Mouse (Mus musculus) heart, embryonic 14.5 days (tissue): ENCODE data around the gene Col3a1. TPM values are rescaled to one million over a fixed set of nuclear protein-coding genes. Genes with fewer than 3 reads are reported as not detected.

Experiments used
- ATAC-seq: fragments of 200-750 bp; cut with Nextera tagmentation; 2 replicates; pipeline ENCODE4 v1.8.0; 2017; ENCODE audit warnings: low read depth, moderate TSS enrichment; ENCODE audit not compliant: insufficient number of reproducible peaks, insufficient read depth, low FRiP score
- H3K27ac ChIP-seq, 2 experiments: fragments of 200-500 bp in 1 of 2; fragments of 300-500 bp in 1 of 2; sonication (generic) in 1 of 2; replicated peaks in 1 of 2; 2 replicates each; pipeline ENCODE4 v1.5.1; 2012 to 2014; ENCODE audit warnings: low read depth in 2 of 2, low read length in 2 of 2, control low read depth in 1 of 2, mild to moderate bottlenecking in 1 of 2, mixed read lengths in 1 of 2; ENCODE audit not compliant: control insufficient read depth in 1 of 2, insufficient read depth in 1 of 2
- H3K27me3 ChIP-seq: fragments of 300-500 bp; sonication (generic); 2 replicates; pipeline ENCODE4 v1.6.1; 2014; ENCODE audit warnings: mild to moderate bottlenecking, low read length, control low read depth; ENCODE audit not compliant: control insufficient read depth, insufficient read depth
- H3K36me3 ChIP-seq: fragments of 300-500 bp; sonication (generic); 2 replicates; pipeline ENCODE4 v1.6.1; 2014; ENCODE audit warnings: mild to moderate bottlenecking, control low read depth, low read length, mixed read lengths; ENCODE audit not compliant: control insufficient read depth, insufficient read depth
- H3K4me1 ChIP-seq, 2 experiments: fragments of 200-500 bp in 1 of 2; fragments of 300-500 bp in 1 of 2; sonication (generic) in 1 of 2; 2 replicates each; pipeline ENCODE4 v1.6.1; 2012 to 2014; ENCODE audit warnings: low read length in 2 of 2, control low read depth in 1 of 2, mixed read lengths in 1 of 2; ENCODE audit not compliant: control insufficient read depth in 2 of 2, insufficient read depth in 2 of 2
- H3K4me2 ChIP-seq: fragments of 300-500 bp; sonication (generic); 2 replicates; pipeline ENCODE4 v1.6.1; 2014; ENCODE audit warnings: mild to moderate bottlenecking, low read length
- H3K4me3 ChIP-seq, 2 experiments: fragments of 200-500 bp in 1 of 2; fragments of 300-500 bp in 1 of 2; sonication (generic) in 1 of 2; 2 replicates each; pipeline ENCODE4 v1.5.1; 2012 to 2014; ENCODE audit warnings: low read length in 2 of 2, mild to moderate bottlenecking in 2 of 2, control low read depth in 1 of 2, low read depth in 1 of 2, moderate library complexity in 1 of 2; ENCODE audit not compliant: control insufficient read depth in 1 of 2, insufficient read depth in 1 of 2
- H3K9ac ChIP-seq: fragments of 300-500 bp; sonication (generic); 2 replicates; pipeline ENCODE4 v1.6.1; 2014; ENCODE audit warnings: mild to moderate bottlenecking, low read length
- H3K9me3 ChIP-seq: fragments of 300-500 bp; sonication (generic); 2 replicates; pipeline ENCODE4 v1.6.1; 2016; ENCODE audit warnings: low read length, control low read depth; ENCODE audit not compliant: control insufficient read depth
- WGBS: fragments of 180-500 bp; shearing (Covaris S2); extraction: QIAGEN DNeasy Blood & Tissue Kit; methylation state at CpG from one replicate; pipeline ENCODE4 v1.1.7; 2014; 5-methylcytosine and 5-hydroxymethylcytosine counted together
- polyA plus RNA-seq: library from polyadenylated mRNA; unstranded; fragments of >200 nt; fragmentation: Nextera tagmentation; extraction: Ambion mirVana; gene quantifications from 2 replicates; pipeline ENCODE4 v1.2.1, GENCODE M21; 2014

Gene Col3a1
- polyA plus RNA-seq: 784 and 972 TPM in 2 replicates

DNA sequence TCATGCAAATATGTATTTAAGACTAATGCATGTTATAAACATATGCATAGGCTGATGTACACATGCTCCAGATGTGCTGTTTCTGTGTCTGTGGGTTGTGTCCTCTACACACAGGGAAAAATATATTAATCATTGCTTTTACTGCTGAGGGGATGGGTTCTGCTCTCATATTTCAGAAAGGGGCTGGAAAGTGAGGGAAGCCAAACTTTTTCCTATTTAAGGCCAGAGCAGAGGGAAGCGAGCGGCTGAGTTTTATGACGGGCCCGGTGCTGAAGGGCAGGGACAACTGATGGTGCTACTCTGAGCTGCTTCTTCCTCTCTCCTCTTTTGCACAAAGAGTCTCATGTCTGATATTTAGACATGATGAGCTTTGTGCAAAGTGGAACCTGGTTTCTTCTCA lies at the start of gene Col3a1:
TSS of gene Col3a1 (plus strand) at position 151 of the 400 bp plus-strand sequence.
- peak within 1 kb of the TSS; percentile 75 to 85 for H3K27ac ChIP-seq
- peak within 1 kb of the TSS; percentile 31 to 41; a peak in 3 of 4 replicates for H3K4me3 ChIP-seq
- H3K36me3 ChIP-seq: no peaks in the 10 kb centered on the region
- no peaks in the 10 kb centered on the region for H3K4me1 ChIP-seq
- no peaks in the 10 kb centered on the region for H3K9me3 ChIP-seq
- ATAC-seq: peak; percentile 26; the same call in 1 of the 2 replicates
- no peaks in the 10 kb centered on the region for H3K27me3 ChIP-seq
- peak within 1 kb of the TSS; percentile 38 for H3K4me2 ChIP-seq
- whole genome bisulfite sequencing: 54% methylated on average over 4 of the region's 4 CpGs
- peak within 1 kb of the TSS; percentile 73 for H3K9ac ChIP-seq

DNA sequence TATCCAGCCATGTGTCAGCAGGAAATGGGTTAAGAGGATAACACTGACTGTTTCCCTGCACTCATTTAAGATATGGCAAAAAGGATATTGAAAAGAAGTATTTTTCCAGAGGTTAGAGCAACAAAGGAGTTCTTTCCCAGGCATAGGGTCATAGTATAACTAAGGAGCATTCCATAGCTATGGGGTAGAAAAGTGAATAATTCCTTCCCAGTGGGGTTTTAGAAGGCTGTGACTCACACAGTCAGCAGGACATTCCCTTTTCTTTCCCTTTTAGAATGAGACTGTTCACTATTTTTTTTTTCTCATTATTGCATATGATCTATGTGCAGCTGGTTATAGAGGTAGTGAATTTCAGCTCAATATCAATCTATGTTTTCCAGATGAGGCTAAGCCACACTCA lies 41.9 kb upstream of the Col3a1 start:
- H3K9me3 ChIP-seq: no peaks in the 10 kb centered on the region

DNA sequence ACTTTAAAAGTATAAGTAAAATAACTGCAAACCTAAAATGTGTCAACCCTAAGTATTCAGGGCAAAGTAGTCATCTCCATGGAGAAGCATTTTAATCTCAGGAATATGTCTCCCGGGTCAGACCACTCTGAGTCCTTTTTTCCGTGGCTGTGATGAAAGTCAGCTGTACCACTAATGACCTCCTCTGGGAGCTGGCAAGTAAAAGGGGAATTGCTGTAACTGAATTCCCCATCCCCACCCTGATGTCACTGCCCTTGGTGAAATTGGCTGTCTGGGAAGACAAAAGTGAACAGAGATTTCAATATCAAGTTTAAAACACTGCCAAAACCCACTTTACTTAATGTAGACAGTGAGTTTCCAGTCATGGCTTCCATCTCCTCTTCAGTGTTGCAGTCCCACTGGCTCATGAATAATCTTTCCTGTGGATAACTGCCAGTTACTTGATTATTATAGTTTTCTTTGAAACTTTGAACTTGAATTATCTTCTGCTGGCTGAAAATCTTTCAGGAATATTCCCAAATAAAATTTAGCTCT lies 35.3 kb upstream of the Col3a1 start:
- H3K27ac ChIP-seq: no peak overlapping the region; a peak in 1 of 4 replicates
- 36% methylated on average over 2 of the region's 2 CpGs for WGBS
- no peak overlapping the region for H3K4me3 ChIP-seq
- no peak overlapping the region for H3K4me2 ChIP-seq
- no peaks in the 10 kb centered on the region for H3K4me1 ChIP-seq
- H3K36me3 ChIP-seq: no peaks in the 10 kb centered on the region
- no peak overlapping the region for H3K9ac ChIP-seq
- H3K27me3 ChIP-seq: no peaks in the 10 kb centered on the region
- no peak for ATAC-seq
- H3K9me3 ChIP-seq: no peaks in the 10 kb centered on the region

More for the DNA sequence above, 41.9 kb upstream of the Col3a1 start:
- ATAC-seq: no peak
- H3K4me3 ChIP-seq: no peak overlapping the region
- H3K4me2 ChIP-seq: no peak overlapping the region
- no peak overlapping the region for H3K27ac ChIP-seq
- no peaks in the 10 kb centered on the region for H3K27me3 ChIP-seq
- no peak overlapping the region for H3K9ac ChIP-seq
- no peaks in the 10 kb centered on the region for H3K36me3 ChIP-seq
- no peaks in the 10 kb centered on the region for H3K4me1 ChIP-seq

DNA sequence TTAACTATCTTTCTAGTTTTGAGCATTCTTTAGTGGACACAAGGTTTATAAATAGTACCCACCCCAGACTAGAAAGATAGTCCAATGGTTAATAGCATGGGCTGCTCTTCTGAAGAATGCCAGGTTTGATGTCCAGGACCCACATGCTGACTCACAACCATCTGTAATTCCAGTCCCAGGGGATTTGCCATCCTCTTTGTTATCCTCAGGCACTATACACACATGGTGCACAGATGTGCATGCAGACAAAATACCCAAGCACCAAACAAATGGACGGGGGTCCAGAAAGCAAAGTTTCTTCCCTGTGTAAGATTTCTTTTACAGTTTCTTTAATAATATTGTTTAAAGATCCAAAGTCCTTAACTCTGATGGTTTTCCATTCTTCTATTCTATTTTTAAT lies 23.4 kb upstream of the Col3a1 start:
- WGBS: 78% methylated on average over 1 of the region's 1 CpGs
- Histone ChIP-seq H3K9ac (no peak overlapping the region), H3K27me3 (no peaks in the 10 kb centered on the region), H3K36me3 (no peaks in the 10 kb centered on the region), H3K27ac (no peak overlapping the region), H3K4me3 (no peak overlapping the region), H3K9me3 (no peaks in the 10 kb centered on the region), H3K4me2 (no peak overlapping the region), H3K4me1 (no peaks in the 10 kb centered on the region)
- no peak for ATAC-seq

DNA sequence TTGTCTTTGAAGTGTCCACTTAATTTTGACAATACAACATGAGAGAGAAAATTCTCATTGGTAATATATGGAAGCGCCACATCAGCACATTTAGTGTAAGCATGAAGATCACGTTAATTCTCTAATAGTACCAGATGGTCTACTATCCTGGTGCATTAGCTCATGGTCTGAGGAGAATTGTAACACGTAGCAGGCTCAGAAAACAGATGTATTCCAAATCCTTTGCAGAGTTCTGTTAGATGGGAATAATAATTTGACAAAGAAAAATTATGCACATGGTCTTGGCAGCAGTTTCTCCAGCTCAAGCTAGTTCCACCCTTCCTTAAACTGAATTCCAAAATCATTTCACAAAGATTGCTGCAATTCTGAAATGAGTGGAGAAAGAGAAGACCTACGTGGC lies 21.3 kb upstream of the Col3a1 start:
- Histone ChIP-seq H3K4me3 (no peak overlapping the region), H3K9me3 (no peaks in the 10 kb centered on the region), H3K4me2 (no peak overlapping the region), H3K4me1 (no peaks in the 10 kb centered on the region), H3K9ac (no peak overlapping the region), H3K27me3 (no peaks in the 10 kb centered on the region), H3K36me3 (no peaks in the 10 kb centered on the region), H3K27ac (no peak overlapping the region)
- no peak for ATAC-seq
- 65% methylated on average over 4 of the region's 4 CpGs for whole genome bisulfite sequencing

DNA sequence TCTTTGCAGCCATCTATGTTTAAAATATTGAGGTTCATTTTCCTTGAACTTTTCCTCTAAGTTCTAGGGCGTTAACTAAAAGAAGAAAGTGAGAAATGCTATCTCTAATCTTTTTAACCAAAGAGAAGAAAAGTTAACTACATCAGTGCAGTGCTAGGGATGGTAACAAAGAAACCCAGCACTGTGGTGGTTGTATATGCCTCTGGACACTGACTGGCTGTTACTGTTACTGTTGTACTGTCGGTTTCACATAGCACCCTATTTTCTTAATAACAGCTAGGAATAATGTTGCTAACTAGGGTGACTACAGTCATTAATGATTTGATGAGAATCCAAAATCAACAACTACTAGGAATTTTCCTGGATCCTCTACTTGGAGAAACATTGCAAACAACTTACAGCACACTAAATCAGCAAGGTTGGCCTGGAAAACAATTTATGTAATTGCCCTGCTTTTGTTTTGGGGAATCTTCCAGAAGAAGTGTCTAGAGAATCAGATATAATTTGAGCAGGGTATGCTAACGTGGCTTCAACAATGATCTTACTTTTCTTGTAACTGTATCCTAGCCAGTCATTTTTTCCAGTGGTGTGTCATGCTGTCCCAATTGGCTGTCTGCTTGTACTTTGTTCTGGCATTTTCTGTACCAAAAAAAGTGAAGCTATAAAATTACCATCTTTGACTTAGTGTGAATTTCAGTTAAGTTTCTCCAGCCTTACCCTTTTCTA lies 11.8 kb upstream of the Col3a1 start:
- H3K9ac ChIP-seq: no peak overlapping the region
- H3K27ac ChIP-seq: no peak overlapping the region
- 64% methylated on average over 3 of the region's 3 CpGs for WGBS
- ATAC-seq: no peak
- no peaks in the 10 kb centered on the region for H3K36me3 ChIP-seq
- no peaks in the 10 kb centered on the region for H3K9me3 ChIP-seq
- no peaks in the 10 kb centered on the region for H3K4me1 ChIP-seq
- no peaks in the 10 kb centered on the region for H3K27me3 ChIP-seq
- H3K4me3 ChIP-seq: no peak overlapping the region
- H3K4me2 ChIP-seq: no peak overlapping the region

DNA sequence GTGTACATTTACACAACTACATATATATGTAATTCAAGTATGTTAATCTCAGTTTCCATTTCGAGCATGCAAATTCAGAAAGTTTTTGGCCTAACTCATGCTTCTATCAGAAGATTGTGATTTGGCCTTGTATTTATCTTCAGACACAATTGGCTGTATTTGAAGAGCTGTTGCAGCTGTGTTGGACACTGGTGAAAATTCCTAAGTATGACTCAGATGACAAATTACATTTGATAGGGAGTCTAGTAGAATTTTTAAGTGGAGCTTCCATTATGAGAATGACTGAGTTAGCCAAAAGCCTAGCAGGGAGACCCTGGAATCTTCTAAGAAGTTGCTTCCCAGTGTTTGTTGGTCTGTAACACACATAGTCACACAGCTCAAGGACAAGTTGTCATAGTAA lies 7.1 kb upstream of the Col3a1 start:
- no peaks in the 10 kb centered on the region for H3K9me3 ChIP-seq
- no peak overlapping the region for H3K4me2 ChIP-seq
- no peaks in the 10 kb centered on the region for H3K4me1 ChIP-seq
- H3K27me3 ChIP-seq: no peaks in the 10 kb centered on the region
- no peak overlapping the region for H3K9ac ChIP-seq
- H3K36me3 ChIP-seq: no peaks in the 10 kb centered on the region
- H3K27ac ChIP-seq: no peak overlapping the region
- ATAC-seq: no peak
- H3K4me3 ChIP-seq: no peak overlapping the region
- WGBS: 57% methylated on average over 1 of the region's 1 CpGs

DNA sequence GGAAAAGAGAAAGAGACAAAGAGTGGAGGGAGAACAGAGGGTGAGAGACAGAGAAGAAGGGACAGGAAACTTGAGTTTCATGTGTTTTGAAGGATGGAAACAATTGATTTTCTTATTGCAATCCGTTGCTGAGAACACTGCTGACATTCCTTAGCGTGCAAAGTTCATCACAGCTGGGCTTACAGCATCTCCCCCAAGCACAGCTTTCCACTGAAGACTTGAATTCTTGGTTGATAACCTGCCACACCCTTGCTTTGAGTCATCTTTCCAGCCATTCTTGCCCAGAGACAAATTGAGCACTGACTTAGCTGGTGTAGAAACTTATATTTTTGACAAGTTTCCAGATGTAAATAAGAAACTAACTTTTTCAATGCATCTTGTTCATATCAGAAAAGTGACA lies 2.3 kb upstream of the Col3a1 start:
- no peaks in the 10 kb centered on the region for H3K9me3 ChIP-seq
- H3K27ac ChIP-seq: no peak overlapping the region
- 38% methylated on average over 2 of the region's 2 CpGs for WGBS
- H3K4me1 ChIP-seq: no peaks in the 10 kb centered on the region
- no peak overlapping the region for H3K9ac ChIP-seq
- H3K36me3 ChIP-seq: no peaks in the 10 kb centered on the region
- no peak for ATAC-seq
- H3K27me3 ChIP-seq: no peaks in the 10 kb centered on the region
- H3K4me3 ChIP-seq: no peak overlapping the region
- H3K4me2 ChIP-seq: no peak overlapping the region
